Mouse (Mus musculus) natural killer cell, adult 2 months (primary cell): ENCODE results near the gene Specc1l.

ENCODE experiments used
- DNase-seq, 2 experiments: peaks; one replicate each; pipeline ENCODE4 v3.0.0; 2022; ENCODE audit warnings: low spot score in 2 of 2

Specc1l gene

DNA sequence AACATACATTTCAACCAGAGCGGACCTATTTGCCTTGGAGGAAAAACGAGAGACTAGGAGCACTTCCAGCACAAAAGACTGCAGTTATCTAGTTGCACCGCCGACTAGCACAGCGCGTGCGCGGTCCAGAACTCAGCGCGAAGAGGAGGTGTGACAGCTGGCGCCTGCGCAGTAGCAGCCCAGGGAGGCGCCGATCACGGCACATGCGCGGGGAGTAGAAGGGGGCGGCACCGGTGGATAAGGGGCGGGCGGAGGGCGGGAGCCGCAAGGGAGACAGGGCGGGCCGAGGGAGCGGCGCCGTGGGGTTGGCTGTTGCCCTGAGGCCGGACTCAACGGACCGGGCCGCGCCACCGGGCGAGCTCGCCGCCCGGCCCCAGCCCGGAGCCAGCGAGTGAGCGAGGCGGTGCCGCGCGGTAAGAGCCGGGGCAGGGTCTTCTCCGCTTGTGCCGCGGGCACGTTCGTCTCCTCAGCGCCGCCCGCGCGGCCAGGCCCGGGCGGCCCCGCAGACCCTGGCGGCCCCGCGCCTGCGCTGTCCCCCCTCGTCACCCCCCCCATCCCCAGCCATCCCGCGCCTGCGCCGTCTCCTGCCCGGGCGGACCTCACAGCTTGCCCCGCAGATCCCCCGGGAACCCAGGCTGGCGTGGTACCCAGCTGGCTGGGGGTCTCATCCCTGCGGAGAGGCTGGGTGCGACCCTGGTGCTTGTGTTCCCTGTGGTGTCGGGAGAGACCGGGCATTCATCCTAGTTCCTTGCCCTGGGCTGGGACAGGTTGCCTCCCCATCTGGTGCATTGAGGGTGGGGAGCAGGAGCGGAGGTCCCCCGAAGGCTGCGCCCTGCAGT, at the start of gene Specc1l:
TSS of gene Specc1l (plus strand) at position 267 of the 839 bp plus-strand sequence.
- peak; percentile 96 to 97 for DNase-seq

- DNase-seq = no peak
These were observed 45.9 kb upstream of the Specc1l start for GRCm38 (mm10) chr10:75165825-75166481.

DNA sequence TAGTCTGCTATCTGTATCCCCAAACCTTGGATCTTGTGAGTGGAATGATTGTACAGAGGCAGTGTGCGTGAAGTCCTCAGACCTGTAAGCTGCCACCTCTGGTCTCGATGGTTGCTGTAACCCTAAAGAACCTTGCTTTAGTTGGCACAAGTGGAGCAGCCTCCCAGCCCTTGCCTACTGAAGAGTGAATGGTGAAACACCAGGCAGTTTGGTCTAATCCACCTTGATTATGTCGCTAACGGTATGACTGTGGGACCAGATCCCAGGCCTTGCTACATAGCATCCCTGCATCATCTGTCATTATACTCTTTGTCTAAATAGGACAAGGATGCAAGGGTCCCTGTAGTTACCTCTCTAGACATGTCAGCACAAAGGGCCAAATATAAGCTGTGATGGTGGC, 45.3 kb upstream of the Specc1l start:
- DNase-seq = no peak

- DNase-seq = no peak
These were observed 41.5 kb upstream of the Specc1l start for GRCm38 (mm10) chr10:75170207-75170850.

DNA sequence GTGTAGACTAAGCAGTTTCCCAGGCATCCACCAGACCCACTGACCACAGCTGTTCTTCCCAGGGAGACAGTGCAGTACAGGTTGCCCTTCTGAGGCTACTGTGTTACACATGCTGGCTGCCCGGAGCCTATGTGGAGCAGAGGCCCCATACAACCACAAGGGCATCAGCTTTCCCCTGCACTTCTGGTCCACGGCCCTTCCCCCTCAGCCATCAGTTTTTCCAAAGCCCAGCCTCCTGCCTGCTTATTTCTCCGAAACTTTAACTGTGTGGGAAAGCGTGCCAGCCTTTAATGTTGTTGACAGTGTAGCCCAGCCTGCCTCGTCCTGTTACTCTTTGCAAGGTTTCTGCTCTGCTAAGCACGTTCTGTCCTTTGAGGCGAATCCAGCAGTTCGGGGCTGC, 38.8 kb upstream of the Specc1l start:
- no peak for DNase-seq

GRCm38 (mm10) chr10:75173712-75174111, 38.2 kb upstream of the Specc1l start:
- no peak for DNase-seq

DNA sequence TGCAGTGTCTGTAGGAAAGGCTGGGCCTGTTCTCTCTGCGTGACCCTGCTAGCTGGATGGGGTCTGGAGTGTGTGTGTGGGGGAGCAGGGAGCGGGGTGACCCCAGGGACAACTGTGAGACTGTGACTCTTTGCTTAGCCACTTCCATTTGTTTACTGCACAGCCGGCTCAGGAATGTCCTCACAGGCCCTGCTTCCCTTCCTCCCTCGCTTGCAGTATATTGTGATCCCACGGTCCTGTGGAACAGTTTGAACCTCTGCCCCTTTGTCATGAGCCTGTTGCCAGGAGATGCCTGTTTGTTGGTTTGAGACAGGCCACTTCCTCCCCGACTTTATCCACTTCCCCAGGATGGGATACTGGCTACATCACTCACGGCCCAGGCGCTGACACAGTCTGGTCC, 35.4 kb upstream of the Specc1l start:
- DNase-seq = no peak

GRCm38 (mm10) chr10:75178911-75179310, 33.0 kb upstream of the Specc1l start:
- DNase-seq = no peak

DNA sequence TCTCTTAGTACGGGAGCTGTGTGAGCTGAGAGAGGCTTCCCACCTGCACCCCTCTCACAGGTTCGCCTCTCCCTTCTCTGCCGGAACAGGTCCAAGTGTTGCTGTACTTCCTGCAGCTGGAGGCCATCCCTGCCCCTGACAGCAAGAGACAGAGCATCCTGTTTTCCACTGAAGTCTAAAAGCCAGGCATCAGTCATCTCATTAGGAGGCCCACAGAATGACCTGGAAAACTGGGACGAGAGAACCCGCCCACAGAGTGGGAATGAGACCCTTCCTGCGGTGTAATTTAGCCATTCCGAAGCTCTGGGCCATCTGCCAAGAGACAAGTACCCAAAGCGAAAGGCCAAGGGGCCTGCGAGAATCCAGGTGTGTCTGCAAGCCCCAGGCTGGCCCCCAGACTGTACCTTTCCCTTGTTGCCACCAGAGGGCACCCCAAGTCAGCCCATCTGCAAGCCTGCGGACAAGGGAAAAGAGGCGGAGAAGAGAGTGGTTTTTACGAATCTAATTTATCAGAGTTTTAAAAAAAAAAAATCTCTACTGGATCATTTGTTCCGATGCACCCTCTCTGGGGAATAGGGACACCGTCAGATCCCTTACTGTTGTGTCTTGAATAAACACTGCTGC, 29.6 kb upstream of the Specc1l start:
- DNase-seq = peak; percentile 57 to 73

- DNase-seq = no peak
These were observed 27.0 kb upstream of the Specc1l start for GRCm38 (mm10) chr10:75184826-75185225.

GRCm38 (mm10) chr10:75186551-75186950, 25.3 kb upstream of the Specc1l start:
- no peak for DNase-seq

GRCm38 (mm10) chr10:75187366-75188056, 24.4 kb upstream of the Specc1l start:
- no peak for DNase-seq

- no peak for DNase-seq
These were observed 20.2 kb upstream of the Specc1l start for GRCm38 (mm10) chr10:75191647-75192046.

GRCm38 (mm10) chr10:75197817-75198216, 14.1 kb upstream of the Specc1l start:
- DNase-seq = no peak

GRCm38 (mm10) chr10:75200733-75201132, 11.1 kb upstream of the Specc1l start:
- no peak for DNase-seq

GRCm38 (mm10) chr10:75206192-75206591, 5.7 kb upstream of the Specc1l start:
- no peak for DNase-seq

DNA sequence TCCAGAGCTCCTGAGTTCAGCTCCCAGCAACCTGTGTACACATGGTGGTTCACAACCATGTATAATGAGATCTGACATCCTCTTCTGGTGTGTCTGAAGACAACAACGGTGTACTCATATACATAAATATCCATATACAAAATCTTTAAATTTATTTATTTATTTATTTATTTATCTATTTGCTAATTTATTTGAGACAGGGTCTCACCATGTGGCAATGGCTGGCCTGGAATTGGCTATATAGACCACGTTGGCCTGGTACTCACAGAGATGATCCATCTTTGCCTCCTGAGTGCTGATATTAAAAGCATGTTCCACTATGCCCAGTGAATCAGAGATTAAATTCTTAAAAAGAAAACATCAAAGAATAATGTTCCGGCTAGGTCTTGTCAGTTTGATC, 1.0 kb upstream of the Specc1l start:
- no peak for DNase-seq

DNA sequence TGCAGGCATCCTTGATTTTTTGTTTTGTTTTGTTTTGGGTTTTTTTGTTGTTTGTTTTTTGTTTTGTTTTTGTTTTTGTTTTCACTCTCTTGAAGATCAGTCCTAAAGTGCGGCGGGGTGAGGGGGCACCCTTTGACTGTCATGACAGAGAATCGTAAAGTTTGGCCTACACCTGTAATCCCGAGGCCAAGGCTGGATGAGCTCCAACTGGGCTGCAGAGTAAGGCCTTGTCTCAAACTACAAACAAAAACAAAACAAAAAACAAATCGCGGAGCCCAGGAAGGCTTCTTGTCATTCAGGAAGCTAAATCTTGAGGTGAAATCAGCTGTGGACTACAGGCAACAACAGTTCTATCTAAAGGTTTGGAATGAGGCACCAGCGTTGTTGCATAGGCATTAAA, 1.1 kb downstream of the Specc1l start:
- DNase-seq = no peak

- DNase-seq = no peak
These were observed 8.8 kb downstream of the Specc1l start for GRCm38 (mm10) chr10:75220722-75221121.

DNA sequence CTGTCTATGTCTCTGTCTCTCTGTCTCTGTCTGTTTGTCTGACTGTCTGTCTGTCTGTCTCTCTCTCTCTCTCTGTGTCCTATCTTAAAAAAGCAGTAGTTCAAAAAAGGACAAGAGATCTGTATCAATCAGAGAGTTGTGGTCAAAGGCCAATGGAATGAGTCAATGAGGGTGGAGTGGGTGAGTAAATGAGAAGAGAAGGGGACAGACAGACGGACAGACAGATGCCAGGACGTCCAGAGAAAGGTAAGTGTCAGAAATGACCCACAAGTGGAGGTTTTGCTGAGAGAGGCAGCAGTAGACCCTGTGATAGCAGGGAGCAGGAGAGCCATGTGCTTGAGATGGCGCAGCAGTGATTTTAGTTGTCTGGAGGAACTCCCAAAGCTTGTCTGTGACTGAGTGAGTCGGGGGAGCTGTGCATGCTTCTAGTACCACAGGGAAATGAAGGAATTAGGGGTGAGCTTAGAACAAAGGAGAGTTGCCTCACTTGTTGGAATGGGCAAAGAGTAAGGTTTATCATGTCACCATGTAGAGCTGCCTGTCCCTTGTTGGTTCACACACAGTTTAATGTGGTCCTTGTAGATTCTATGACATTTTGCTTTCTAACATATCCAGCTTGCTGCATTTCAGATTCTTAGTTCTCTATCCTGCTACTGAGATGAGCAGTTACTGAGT, 10.2 kb downstream of the Specc1l start:
- DNase-seq = no peak

DNA sequence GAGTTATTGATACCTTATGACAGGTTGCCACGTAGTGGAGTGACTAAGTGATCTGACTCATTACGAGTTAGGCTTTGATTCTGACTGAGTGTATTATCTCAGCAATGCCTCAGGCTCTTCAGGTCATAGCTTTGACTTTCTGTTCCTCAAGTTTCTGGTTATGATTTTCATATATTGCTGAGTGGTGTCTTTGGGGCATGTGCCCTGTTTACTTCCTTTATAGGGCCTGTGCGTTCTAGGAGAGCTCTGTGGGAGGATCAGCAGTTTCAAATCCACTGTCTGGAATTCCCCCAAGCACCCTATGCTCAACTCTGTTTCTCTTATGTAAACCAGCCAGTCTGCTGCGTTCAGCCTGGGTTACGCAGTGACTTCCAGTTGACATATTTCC, 10.7 kb downstream of the Specc1l start:
- DNase-seq = peak; percentile 23 to 72
